Mouse (Mus musculus) small intestine, adult 2 months (tissue): ENCODE results near the gene Rgma.

Source experiments
- CTCF ChIP-seq: fragments of 200-500 bp; IDR thresholded peaks from 2 replicates; pipeline ENCODE4 v1.5.1; 2012; ENCODE audit warnings: low read depth, mild to moderate bottlenecking, control low read depth, inconsistent platforms, low read length, moderate library complexity, mixed read lengths; ENCODE audit not compliant: insufficient replicate concordance, insufficient read length; ENCODE audit errors: extremely low read depth
- POLR2A ChIP-seq: fragments of 200-500 bp; IDR thresholded peaks from 2 replicates; pipeline ENCODE4 v1.6.1; 2012; ENCODE audit warnings: low read depth, mild to moderate bottlenecking, control low read depth, inconsistent platforms, low read length, moderate library complexity

DNA sequence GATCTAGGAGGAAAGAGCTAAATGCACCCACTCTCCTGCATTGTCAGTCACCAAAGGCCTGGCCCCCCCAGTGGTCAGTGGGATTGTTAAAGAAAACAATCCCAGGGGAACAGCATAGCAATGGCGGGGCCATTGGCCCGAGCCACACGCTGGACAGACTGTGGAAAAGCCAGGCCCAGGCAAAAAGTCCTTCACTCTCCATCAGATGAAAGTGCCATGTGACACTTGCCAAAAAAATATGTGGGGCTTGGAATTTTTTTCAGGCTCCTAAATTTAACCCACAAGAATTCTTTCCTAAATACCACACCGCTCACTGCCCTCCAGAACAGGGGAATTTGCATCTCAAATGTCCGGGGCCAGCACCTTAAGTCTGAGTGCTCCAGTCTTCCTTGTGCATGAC is 45.5 kb downstream of the Rgma start:
- no peak for TF ChIP-seq POLR2A
- TF ChIP-seq CTCF: no peak
